Comparison of ENCODE assay signal across 8 mouse cellular contexts in the genomic region with DNA sequence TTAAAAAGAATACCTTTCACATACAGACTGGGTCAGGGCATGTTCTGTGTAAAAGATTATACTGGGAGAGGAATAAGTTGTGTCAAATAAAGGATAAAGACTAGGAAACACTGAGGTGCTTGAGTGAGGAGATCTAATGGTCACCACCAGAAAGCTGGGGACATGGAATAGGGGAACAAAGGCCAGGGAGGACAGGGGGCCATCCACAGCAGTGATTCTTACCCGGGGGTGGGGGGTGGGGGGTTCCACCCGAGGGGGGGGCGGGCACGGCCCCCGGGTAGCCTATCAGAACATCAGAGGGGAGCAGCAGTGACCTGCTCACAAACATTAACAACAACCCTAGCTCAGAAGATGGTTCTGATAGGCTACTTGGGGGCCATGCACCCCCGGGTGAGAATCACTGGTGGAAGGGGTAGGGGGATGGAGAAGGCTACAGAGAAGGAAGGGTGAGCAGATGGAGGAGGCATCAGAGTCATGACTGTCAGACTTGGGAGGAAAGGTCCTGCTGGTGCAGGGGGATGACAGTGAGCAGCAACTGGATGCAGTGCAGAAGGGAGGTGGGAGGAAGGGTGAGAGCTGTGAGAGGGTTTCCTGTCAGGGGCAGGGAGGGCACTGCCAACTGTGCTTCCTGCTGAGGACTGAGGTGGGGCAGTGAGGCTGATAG.
DNase-seq lines count a peak whose midpoint lies in the region; ATAC-seq and TF ChIP-seq lines count a peak whose summit lies in the region.
"Not testable (repeated sequence)": the region's sequence is repeated elsewhere in the genome, so short reads cannot be mapped to it uniquely, and the experiment has no call there.

No protein-coding gene starts in this region.

- not testable (repeated sequence) for H3K4me1 ChIP-seq in liver, postnatal 0 days (ENCODE audit: insufficient read depth); stomach, embryonic 14.5 days (ENCODE audit: control insufficient read depth, insufficient read depth, low read length)

- ATAC-seq in liver, postnatal 0 days: 0 out of 2 replicates have a peak, but pooled peaks have one; percentile 23
- ATAC-seq in stomach, embryonic 14.5 days (ENCODE audit: insufficient number of reproducible peaks, insufficient read depth, low FRiP score, low read depth): peak; percentile 85

- TF ChIP-seq CTCF in layer of hippocampus, adult 2 months (conservative IDR thresholded peaks at IDR 0.05); liver, postnatal 0 days (IDR thresholded peaks at IDR 0.05; ENCODE audit: low read depth): not testable (repeated sequence)

- WGBS in liver, postnatal 0 days (ENCODE audit: insufficient replicate concordance): 63% methylated on average over 6 of the region's 6 CpGs
- 71% methylated on average over 6 of the region's 6 CpGs for WGBS in stomach, embryonic 14.5 days

- H3K36me3 ChIP-seq in liver, postnatal 0 days (replicated peaks; ENCODE audit: insufficient read depth, low read length): peaks cover 17% of the 10 kb centered on the region
- peaks cover 12% of the 10 kb centered on the region for H3K36me3 ChIP-seq in stomach, embryonic 14.5 days (ENCODE audit: control insufficient read depth, insufficient read depth, low read length)

- not testable (repeated sequence) for H3K9ac ChIP-seq in liver, postnatal 0 days (replicated peaks); stomach, embryonic 14.5 days (replicated peaks; ENCODE audit: low read depth, low read length)

- not testable (repeated sequence) for H3K9me3 ChIP-seq in liver, postnatal 0 days (ENCODE audit: low read length); stomach, embryonic 14.5 days (ENCODE audit: control insufficient read depth, low read depth, low read length)

- not testable (repeated sequence) for TF ChIP-seq EP300 in liver, postnatal 0 days (IDR thresholded peaks at IDR 0.05; ENCODE audit: low read depth)

- not testable (repeated sequence) for H3K4me3 ChIP-seq in layer of hippocampus, adult 2 months; liver, postnatal 0 days (ENCODE audit: low read depth, low read length); stomach, embryonic 14.5 days (ENCODE audit: low read depth, low read length)

- DNase-seq in CD8-positive naive resting alpha-beta T cell, adult 2 months (ENCODE audit: low read depth in 2 of 2, low spot score in 2 of 2): peak; percentile 35 to 48
- peak; percentile 31 for DNase-seq in cerebellum, adult 8-10 months
- peak; percentile 42 to 49 for DNase-seq in frontal cortex, adult 2 months (ENCODE audit: extremely low spot score in 1 of 2, low spot score in 1 of 2)
- DNase-seq in heart, postnatal 4 days: peak; percentile 36
- peak; percentile 18 to 33 for DNase-seq in layer of hippocampus, adult 2 months (ENCODE audit: low spot score in 2 of 2)
- peak; percentile 48 for DNase-seq in liver, postnatal 0 days
- DNase-seq in neural tube, embryonic 10.5 days (ENCODE audit: extremely low spot score, low spot score): peak; percentile 26

- not testable (repeated sequence) for H3K27ac ChIP-seq in layer of hippocampus, adult 2 months; liver, postnatal 0 days (ENCODE audit: low read depth); stomach, embryonic 14.5 days (ENCODE audit: low read length)

- H3K4me2 ChIP-seq in liver, postnatal 0 days (ENCODE audit: low read depth, low read length); stomach, embryonic 14.5 days (replicated peaks; ENCODE audit: low read depth, low read length): not testable (repeated sequence)

- not testable (repeated sequence) for H3K27me3 ChIP-seq in liver, postnatal 0 days (ENCODE audit: insufficient read depth, low read length); stomach, embryonic 14.5 days (ENCODE audit: control insufficient read depth, insufficient read depth, low read length)
